Mouse (Mus musculus) limb, embryonic 14.5 days (tissue): Measurements from ENCODE around the gene Tlr9. TPM values are rescaled to one million over a fixed set of nuclear protein-coding genes. Genes with fewer than 3 reads are reported as not detected.

Source experiments
- ATAC-seq: fragments of 200-750 bp; cut with Nextera tagmentation; 2 replicates; pipeline ENCODE4 v1.8.0; 2017; ENCODE audit warnings: low read depth, moderate number of reproducible peaks, moderate TSS enrichment; ENCODE audit not compliant: low FRiP score
- DNase-seq: peaks from one replicate; pipeline ENCODE4 v3.0.0-alpha.2; 2015; ENCODE audit warnings: low spot score
- H3K27ac ChIP-seq: fragments of 300-500 bp; sonication (generic); replicated peaks from 2 replicates; pipeline ENCODE4 v1.5.1; 2014; ENCODE audit warnings: low read depth, mild to moderate bottlenecking, low read length, moderate library complexity, mixed read lengths
- H3K27me3 ChIP-seq: fragments of 300-500 bp; sonication (generic); 2 replicates; pipeline ENCODE4 v1.6.1; 2014; ENCODE audit warnings: low read length, mixed read lengths; ENCODE audit not compliant: control insufficient read depth, insufficient read depth
- H3K36me3 ChIP-seq: fragments of 300-500 bp; sonication (generic); 2 replicates; pipeline ENCODE4 v1.6.1; 2014; ENCODE audit warnings: mild to moderate bottlenecking, low read length, moderate library complexity, mixed read lengths; ENCODE audit not compliant: control insufficient read depth, insufficient read depth
- H3K4me1 ChIP-seq: fragments of 300-500 bp; sonication (generic); 2 replicates; pipeline ENCODE4 v1.6.1; 2014; ENCODE audit warnings: antibody characterized with exemption, low read length, mixed read lengths; ENCODE audit not compliant: control insufficient read depth, insufficient read depth
- H3K4me2 ChIP-seq: fragments of 300-500 bp; sonication (generic); replicated peaks from 2 replicates; pipeline ENCODE4 v1.6.1; 2014; ENCODE audit warnings: low read depth, mild to moderate bottlenecking, low read length, moderate library complexity; ENCODE audit not compliant: severe bottlenecking
- H3K4me3 ChIP-seq: fragments of 300-500 bp; sonication (generic); replicated peaks from 2 replicates; pipeline ENCODE4 v1.5.1; 2014; ENCODE audit warnings: low read length
- H3K9ac ChIP-seq: fragments of 300-500 bp; sonication (generic); 2 replicates; pipeline ENCODE4 v1.6.1; 2014; ENCODE audit warnings: mild to moderate bottlenecking, low read depth, low read length, moderate library complexity; ENCODE audit not compliant: severe bottlenecking
- H3K9me3 ChIP-seq: fragments of 300-500 bp; sonication (generic); 2 replicates; pipeline ENCODE4 v1.6.1; 2016; ENCODE audit warnings: low read length; ENCODE audit not compliant: control insufficient read depth
- POLR2A ChIP-seq: fragments of 200-500 bp; IDR thresholded peaks from 2 replicates; pipeline ENCODE4 v1.8.0; 2012; ENCODE audit warnings: inconsistent platforms, mild to moderate bottlenecking, moderate library complexity, borderline replicate concordance; ENCODE audit not compliant: insufficient read depth, insufficient read length; ENCODE audit errors: extremely low read depth
- WGBS: fragments of 180-500 bp; shearing (Covaris S2); extraction: QIAGEN DNeasy Blood & Tissue Kit; methylation state at CpG from one replicate; pipeline ENCODE4 v1.1.7; 2014; 5-methylcytosine and 5-hydroxymethylcytosine counted together
- polyA plus RNA-seq, 2 experiments: library from polyadenylated mRNA; depleted of rRNA in 1 of 2; stranded (reverse) in 1 of 2; unstranded in 1 of 2; fragments of >200 nt; fragmentation: Nextera tagmentation in 1 of 2; extraction: Ambion mirVana in 1 of 2; gene quantifications; 2 replicates each; pipeline versions ENCODE4 v1.2.1 to v1.2.3; 2012 to 2014

The Tlr9 gene
- polyA plus RNA-seq, 2 experiments: 0.08 to 0.99 TPM

- H3K27ac ChIP-seq: no peak overlapping the region
- H3K9ac ChIP-seq: no peak overlapping the region
- 72% methylated on average over 8 of the region's 8 CpGs for WGBS
- peaks cover 13% of the 10 kb centered on the region for H3K4me1 ChIP-seq
- no peak for TF ChIP-seq POLR2A
- H3K27me3 ChIP-seq: no peaks in the 10 kb centered on the region
- no peaks in the 10 kb centered on the region; the same call in 1 of the 2 replicates for H3K36me3 ChIP-seq
- DNase-seq (no peak), ATAC-seq (no peak)
- H3K4me2 ChIP-seq: no peak overlapping the region
- no peak overlapping the region for H3K4me3 ChIP-seq
- H3K9me3 ChIP-seq: no peaks in the 10 kb centered on the region
These were observed 28.7 kb downstream of the Tlr9 start for GRCm38 (mm10) chr9:106251066-106251465.

DNA sequence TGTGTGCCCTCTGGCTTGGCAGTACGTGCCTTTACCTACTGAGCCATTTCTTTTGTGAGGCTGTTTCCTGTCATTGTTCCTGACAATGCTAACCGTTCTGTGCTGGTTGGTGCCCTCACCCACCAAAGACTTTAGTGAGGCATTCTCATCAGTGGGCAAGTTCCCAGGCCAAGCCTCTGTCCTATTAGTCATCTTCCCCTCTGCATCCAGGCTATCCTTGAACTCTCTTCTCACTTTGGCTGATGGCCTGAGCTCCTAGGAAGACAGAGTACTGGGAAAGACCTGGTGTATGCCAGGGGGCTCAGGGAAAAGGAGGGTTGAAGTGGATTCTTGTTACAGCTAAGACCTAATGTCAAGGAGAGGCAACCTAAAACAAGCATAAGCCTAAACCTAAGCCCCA is 31.6 kb downstream of the Tlr9 start:
- 66% methylated on average over 2 of the region's 2 CpGs for WGBS

GRCm38 (mm10) chr9:106258412-106258811 is 36.0 kb downstream of the Tlr9 start:
- ATAC-seq (no peak), DNase-seq (no peak)
- no peaks in the 10 kb centered on the region for H3K36me3 ChIP-seq
- TF ChIP-seq POLR2A: no peak
- H3K4me1 ChIP-seq: no peaks in the 10 kb centered on the region
- no peaks in the 10 kb centered on the region for H3K9me3 ChIP-seq
- WGBS: 89% methylated on average over 4 of the region's 4 CpGs
- no peak overlapping the region for H3K27ac ChIP-seq
- no peak overlapping the region for H3K9ac ChIP-seq
- no peak overlapping the region for H3K4me2 ChIP-seq
- no peaks in the 10 kb centered on the region for H3K27me3 ChIP-seq
- H3K4me3 ChIP-seq: no peak overlapping the region

More for the DNA sequence above, 31.6 kb downstream of the Tlr9 start:
- H3K27ac ChIP-seq: no peak overlapping the region
- no peaks in the 10 kb centered on the region for H3K36me3 ChIP-seq
- H3K4me3 ChIP-seq: no peak overlapping the region
- no peak overlapping the region for H3K4me2 ChIP-seq
- DNase-seq (no peak), ATAC-seq (no peak)
- no peak overlapping the region for H3K9ac ChIP-seq
- H3K9me3 ChIP-seq: no peaks in the 10 kb centered on the region
- no peaks in the 10 kb centered on the region for H3K27me3 ChIP-seq
- H3K4me1 ChIP-seq: no peaks in the 10 kb centered on the region
- no peak for TF ChIP-seq POLR2A

GRCm38 (mm10) chr9:106258990-106259389 is 36.6 kb downstream of the Tlr9 start:
- no peaks in the 10 kb centered on the region for H3K27me3 ChIP-seq
- no peaks in the 10 kb centered on the region for H3K4me1 ChIP-seq
- TF ChIP-seq POLR2A: no peak
- H3K4me2 ChIP-seq: no peak overlapping the region
- 82% methylated on average over 5 of the region's 5 CpGs for WGBS
- ATAC-seq: no peak
- H3K27ac ChIP-seq: no peak overlapping the region
- H3K9me3 ChIP-seq: no peaks in the 10 kb centered on the region
- DNase-seq: no peak
- H3K36me3 ChIP-seq: no peaks in the 10 kb centered on the region
- H3K9ac ChIP-seq: no peak overlapping the region
- H3K4me3 ChIP-seq: no peak overlapping the region

GRCm38 (mm10) chr9:106261058-106261457 is 38.7 kb downstream of the Tlr9 start:
- Histone ChIP-seq H3K4me1 (no peaks in the 10 kb centered on the region), H3K9ac (no peak overlapping the region), H3K4me3 (no peak overlapping the region), H3K36me3 (no peaks in the 10 kb centered on the region), H3K27me3 (no peaks in the 10 kb centered on the region), H3K9me3 (no peaks in the 10 kb centered on the region), H3K4me2 (no peak overlapping the region), H3K27ac (no peak overlapping the region)
- no peak for TF ChIP-seq POLR2A
- DNase-seq (no peak), ATAC-seq (no peak)
- WGBS: 92% methylated on average over 6 of the region's 6 CpGs

DNA sequence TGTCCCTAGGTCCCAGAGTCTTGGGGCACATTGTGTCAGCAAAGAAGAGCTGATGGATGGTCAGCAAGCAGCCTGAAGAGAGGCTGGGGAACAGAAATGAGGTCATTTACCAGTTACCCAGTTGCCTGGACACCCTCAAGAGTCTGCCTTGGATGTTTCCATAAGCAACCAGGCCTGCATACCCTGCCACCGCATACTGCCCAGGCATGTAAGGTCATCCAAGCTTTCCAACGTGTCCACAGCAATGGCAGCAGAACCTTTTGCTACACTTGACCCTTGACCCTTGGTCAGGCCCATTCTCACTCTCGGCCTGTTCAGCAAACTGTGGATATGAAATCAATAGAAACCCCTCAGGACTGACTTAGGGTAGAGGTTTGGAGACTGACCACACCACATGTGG is 39.1 kb downstream of the Tlr9 start:
- Histone ChIP-seq H3K4me3 (no peak overlapping the region), H3K9me3 (no peaks in the 10 kb centered on the region)
- no peak for ATAC-seq

More for the DNA sequence above, 39.1 kb downstream of the Tlr9 start:
- no peak for TF ChIP-seq POLR2A
- 77% methylated on average over 3 of the region's 3 CpGs for WGBS
- no peaks in the 10 kb centered on the region for H3K4me1 ChIP-seq
- DNase-seq: no peak
- H3K9ac ChIP-seq: no peak overlapping the region
- no peaks in the 10 kb centered on the region for H3K27me3 ChIP-seq
- H3K4me2 ChIP-seq: no peak overlapping the region
- H3K27ac ChIP-seq: no peak overlapping the region
- H3K36me3 ChIP-seq: no peaks in the 10 kb centered on the region
